Mouse (Mus musculus): ENCODE results near the gene Serpinb12. TPM values are rescaled to one million over a fixed set of nuclear protein-coding genes. Genes with fewer than 3 reads are reported as not detected.

Gene Serpinb12
- polyA plus RNA-seq, 1 experiment from 2014 or later = 0.64 TPM

DNA sequence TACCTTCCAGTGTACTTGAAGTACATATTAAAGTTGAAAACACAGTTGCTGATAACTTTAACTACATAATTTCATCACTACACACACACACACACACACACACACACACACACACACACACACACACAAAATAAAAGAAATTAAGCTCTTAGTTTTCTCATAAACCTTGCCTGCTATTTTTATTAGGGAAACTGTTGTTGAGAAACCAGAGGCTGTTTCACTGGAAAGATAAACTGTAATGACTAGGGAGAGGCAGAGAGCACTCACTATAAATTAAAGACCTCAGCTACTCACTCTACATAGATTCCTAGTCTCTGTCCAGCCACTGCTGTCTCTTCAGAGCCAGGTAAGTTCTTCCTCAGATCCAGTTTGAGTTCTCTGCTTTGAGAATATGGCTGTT, 46.4 kb downstream of the Serpinb12 start, which contains the start of gene Serpinb13:
TSS of gene Serpinb13 (plus strand) at position 301 of the 400 bp plus-strand sequence.
- no peak for TF ChIP-seq CTCF (IDR thresholded peaks at IDR 0.05; ENCODE audit: low read depth)
- no peak within 1 kb of the TSS for H3K27ac ChIP-seq (ENCODE audit: low read depth)
- H3K4me3 ChIP-seq (ENCODE audit: low read depth, low read length) = no peak within 1 kb of the TSS
- H3K4me2 ChIP-seq = no peak within 1 kb of the TSS
- H3K9ac ChIP-seq = no peak within 1 kb of the TSS
- H3K9me3 ChIP-seq (ENCODE audit: low read depth, low read length) = no peaks in the 10 kb centered on the region
- DNase-seq = no peak
- H3K36me3 ChIP-seq (ENCODE audit: insufficient read depth) = no peaks in the 10 kb centered on the region
- H3K27me3 ChIP-seq (ENCODE audit: insufficient read depth, low read length) = no peaks in the 10 kb centered on the region
- ATAC-seq (ENCODE audit: insufficient read depth) = no peak
- H3K4me1 ChIP-seq (ENCODE audit: insufficient read depth) = no peaks in the 10 kb centered on the region

DNA sequence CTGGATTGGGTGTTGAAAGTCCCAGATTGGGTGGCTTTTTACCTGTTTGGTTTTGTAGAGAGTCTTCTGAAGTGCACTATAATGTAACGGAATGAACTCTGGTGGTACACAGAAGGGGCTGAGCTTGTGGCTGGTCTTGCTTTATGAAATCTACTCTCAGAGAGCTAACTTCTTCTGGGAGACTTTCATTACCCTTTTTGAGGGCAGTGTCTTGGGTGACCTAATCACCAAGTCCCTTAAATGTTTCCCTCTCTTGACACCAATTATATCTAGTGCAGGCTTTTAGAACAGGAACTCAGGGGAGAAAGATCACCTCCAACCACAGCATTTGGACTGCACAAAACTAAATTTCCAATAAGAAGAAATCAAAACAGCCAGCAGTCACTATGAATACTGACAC, 48.8 kb downstream of the Serpinb12 start:
- Histone ChIP-seq H3K27ac (ENCODE audit: low read depth) (no peak overlapping the region), H3K4me3 (ENCODE audit: low read depth, low read length) (no peak overlapping the region), H3K36me3 (ENCODE audit: insufficient read depth) (no peaks in the 10 kb centered on the region), H3K9ac (no peak overlapping the region), H3K9me3 (ENCODE audit: low read depth, low read length) (no peaks in the 10 kb centered on the region), H3K4me1 (ENCODE audit: insufficient read depth) (no peaks in the 10 kb centered on the region), H3K4me2 (no peak overlapping the region), H3K27me3 (ENCODE audit: insufficient read depth, low read length) (no peaks in the 10 kb centered on the region)
- WGBS = 84% methylated on average over 1 of the region's 1 CpGs
- ATAC-seq (ENCODE audit: insufficient read depth) (no peak), DNase-seq (no peak)
- no peak for TF ChIP-seq CTCF (IDR thresholded peaks at IDR 0.05; ENCODE audit: low read depth)

DNA sequence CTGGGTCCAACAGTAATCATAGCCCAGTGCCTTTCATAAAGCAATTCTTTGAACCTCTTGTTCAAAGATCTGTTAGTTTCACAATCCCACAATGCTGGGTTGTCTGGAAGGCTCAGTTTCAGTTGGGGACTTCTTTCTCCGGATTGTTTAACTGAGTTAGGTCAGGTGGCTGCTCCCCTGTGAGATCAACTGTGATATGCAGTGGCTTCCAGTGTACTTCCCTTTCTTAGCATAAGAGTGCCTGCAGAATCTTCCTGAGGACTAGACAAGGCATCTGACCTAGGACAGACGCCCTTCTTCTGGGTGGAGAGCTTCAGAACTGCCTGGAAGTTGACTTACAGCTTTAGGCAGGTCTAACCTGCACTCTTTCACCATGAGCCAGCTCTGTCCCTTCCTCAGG, 49.6 kb downstream of the Serpinb12 start:
- TF ChIP-seq CTCF (IDR thresholded peaks at IDR 0.05; ENCODE audit: low read depth) = no peak
- DNase-seq = no peak
- ATAC-seq (ENCODE audit: insufficient read depth) = no peak
- Histone ChIP-seq H3K4me1 (ENCODE audit: insufficient read depth) (no peaks in the 10 kb centered on the region), H3K4me3 (ENCODE audit: low read depth, low read length) (no peak overlapping the region), H3K36me3 (ENCODE audit: insufficient read depth) (no peaks in the 10 kb centered on the region), H3K27me3 (ENCODE audit: insufficient read depth, low read length) (no peaks in the 10 kb centered on the region), H3K9me3 (ENCODE audit: low read depth, low read length) (no peaks in the 10 kb centered on the region), H3K9ac (no peak overlapping the region), H3K4me2 (no peak overlapping the region), H3K27ac (ENCODE audit: low read depth) (no peak overlapping the region)
- 64% methylated on average over 2 of the region's 2 CpGs for WGBS

DNA sequence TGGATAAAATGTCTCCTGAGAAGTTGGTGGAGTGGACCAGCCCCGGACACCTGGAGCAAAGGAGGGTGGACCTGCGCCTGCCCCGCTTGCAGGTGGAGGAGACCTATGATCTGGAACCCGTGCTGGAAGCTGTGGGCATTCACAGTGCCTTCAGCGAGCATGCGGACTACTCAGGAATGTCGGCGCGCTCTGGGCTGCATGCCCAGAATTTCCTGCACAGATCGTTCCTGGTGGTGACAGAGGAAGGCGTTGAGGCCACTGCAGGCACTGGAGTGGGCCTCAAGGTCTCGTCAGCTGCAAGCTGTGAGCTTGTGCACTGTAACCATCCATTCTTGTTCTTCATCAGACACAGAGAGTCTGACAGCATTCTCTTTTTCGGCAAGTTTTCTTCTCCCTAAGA, 66.2 kb downstream of the Serpinb12 start:
- no peak for TF ChIP-seq CTCF (IDR thresholded peaks at IDR 0.05; ENCODE audit: low read depth)
- Histone ChIP-seq H3K4me1 (ENCODE audit: insufficient read depth) (no peaks in the 10 kb centered on the region), H3K36me3 (ENCODE audit: insufficient read depth) (no peaks in the 10 kb centered on the region), H3K27ac (ENCODE audit: low read depth) (no peak overlapping the region), H3K9ac (no peak overlapping the region), H3K27me3 (ENCODE audit: insufficient read depth, low read length) (no peaks in the 10 kb centered on the region), H3K4me2 (no peak overlapping the region), H3K4me3 (ENCODE audit: low read depth, low read length) (no peak overlapping the region), H3K9me3 (ENCODE audit: low read depth, low read length) (no peaks in the 10 kb centered on the region)
- 40% methylated on average over 13 of the region's 13 CpGs for WGBS
- ATAC-seq (ENCODE audit: insufficient read depth) (peak; percentile 99), DNase-seq (peak; percentile 91)

DNA sequence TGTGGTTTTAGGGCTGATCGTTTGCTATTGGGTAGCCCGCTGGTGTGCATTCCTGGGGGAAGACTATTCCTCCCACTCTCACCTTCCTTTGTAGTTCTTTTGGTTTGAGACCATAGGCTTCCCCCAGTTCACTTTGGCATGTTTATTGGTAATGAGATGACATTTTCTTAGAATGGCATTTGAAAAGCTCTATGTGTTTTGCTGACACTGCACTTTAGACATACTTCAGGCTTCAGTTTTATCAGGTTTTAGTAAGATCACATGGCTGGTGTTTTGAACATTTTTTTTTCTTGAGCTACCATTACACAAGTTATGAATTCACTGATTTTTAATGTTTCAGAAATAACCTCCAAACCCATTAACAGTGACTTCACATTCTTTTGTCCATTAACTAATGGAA, 67.5 kb downstream of the Serpinb12 start:
- H3K27ac ChIP-seq (ENCODE audit: low read depth) = no peak overlapping the region
- no peak overlapping the region for H3K9ac ChIP-seq
- no peak overlapping the region for H3K4me3 ChIP-seq (ENCODE audit: low read depth, low read length)
- no peak overlapping the region for H3K4me2 ChIP-seq
- H3K9me3 ChIP-seq (ENCODE audit: low read depth, low read length) = no peaks in the 10 kb centered on the region
- H3K36me3 ChIP-seq (ENCODE audit: insufficient read depth) = no peaks in the 10 kb centered on the region
- WGBS = 74% methylated on average over 2 of the region's 2 CpGs
- DNase-seq = no peak
- H3K4me1 ChIP-seq (ENCODE audit: insufficient read depth) = no peaks in the 10 kb centered on the region
- TF ChIP-seq CTCF (IDR thresholded peaks at IDR 0.05; ENCODE audit: low read depth) = no peak
- ATAC-seq (ENCODE audit: insufficient read depth) = no peak
- no peaks in the 10 kb centered on the region for H3K27me3 ChIP-seq (ENCODE audit: insufficient read depth, low read length)

DNA sequence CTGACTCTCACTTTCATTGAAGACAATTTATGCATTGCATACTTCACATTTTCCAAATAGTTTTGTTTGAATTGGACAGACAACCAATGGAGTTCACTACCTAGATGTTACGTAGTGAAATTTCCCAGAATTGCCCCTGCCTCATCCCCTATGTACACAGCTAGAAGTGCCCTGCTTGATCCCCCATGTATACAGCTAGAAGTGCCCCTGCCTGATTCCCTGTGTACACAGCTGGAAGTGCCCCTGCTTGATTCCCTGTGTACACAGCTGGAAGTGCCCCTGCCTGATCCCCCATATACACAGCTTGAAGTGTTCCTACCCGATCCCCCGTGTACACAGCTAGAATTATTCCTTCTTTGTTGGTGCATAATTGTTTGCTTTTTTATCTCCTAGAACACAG, 72.1 kb downstream of the Serpinb12 start:
- no peaks in the 10 kb centered on the region for H3K4me1 ChIP-seq (ENCODE audit: insufficient read depth)
- peak; percentile 1 for DNase-seq
- H3K9ac ChIP-seq = no peak overlapping the region
- no peak overlapping the region for H3K4me2 ChIP-seq
- TF ChIP-seq CTCF (IDR thresholded peaks at IDR 0.05; ENCODE audit: low read depth) = no peak
- H3K4me3 ChIP-seq (ENCODE audit: low read depth, low read length) = no peak overlapping the region
- H3K9me3 ChIP-seq (ENCODE audit: low read depth, low read length) = no peaks in the 10 kb centered on the region
- ATAC-seq (ENCODE audit: insufficient read depth) = peak; percentile 80
- H3K27ac ChIP-seq (ENCODE audit: low read depth) = no peak overlapping the region
- H3K27me3 ChIP-seq (ENCODE audit: insufficient read depth, low read length) = no peaks in the 10 kb centered on the region
- WGBS = 66% methylated on average over 3 of the region's 3 CpGs
- H3K36me3 ChIP-seq (ENCODE audit: insufficient read depth) = no peaks in the 10 kb centered on the region

Other genes starting within 250 kb of the Serpinb12 start
- 16.2 and 16.5 TPM in 2 replicates for gene Bcl2, start 220.2 kb upstream of the Serpinb12 start, polyA plus RNA-seq (2014; fragmentation: Nextera tagmentation; extraction: Ambion mirVana)
- 15.9 and 16.5 TPM in 2 replicates for gene Kdsr, start 174.7 kb upstream of the Serpinb12 start, polyA plus RNA-seq (2014; fragmentation: Nextera tagmentation; extraction: Ambion mirVana)
- gene Vps4b, start 137.7 kb upstream of the Serpinb12 start, polyA plus RNA-seq (2014; fragmentation: Nextera tagmentation; extraction: Ambion mirVana) = 71.1 and 78.6 TPM in 2 replicates
- 0.09 and 0.18 TPM in 2 replicates for gene Serpinb5, start 73.3 kb upstream of the Serpinb12 start, polyA plus RNA-seq (2014; fragmentation: Nextera tagmentation; extraction: Ambion mirVana)
- gene Serpinb13, start 46.5 kb downstream of the Serpinb12 start, polyA plus RNA-seq (2014; fragmentation: Nextera tagmentation; extraction: Ambion mirVana) = not detected in 2 replicates
- gene Serpinb3a, start 117.9 kb downstream of the Serpinb12 start, polyA plus RNA-seq (2014; fragmentation: Nextera tagmentation; extraction: Ambion mirVana) = not detected in 2 replicates
- gene Serpinb3d, start 149.1 kb downstream of the Serpinb12 start, polyA plus RNA-seq (2014; fragmentation: Nextera tagmentation; extraction: Ambion mirVana) = not detected in 2 replicates

Measured in lung, embryonic 14.5 days (tissue).